Mouse (Mus musculus): Measurements from ENCODE around the gene Tnfsf15. TPM values are rescaled to one million over a fixed set of nuclear protein-coding genes. Genes with fewer than 3 reads are reported as not detected.
A peak's percentile ranks its signal among the peaks of the same experiment; 100 is the strongest.

Gene Tnfsf15
- polyA plus RNA-seq, 1 experiment, result 0.25 TPM

- no peak for TF ChIP-seq POLR2A (IDR thresholded peaks at IDR 0.05; ENCODE audit: low read depth, low read length)
- peak; percentile 48; the same call in 1 of the 2 replicates for TF ChIP-seq CTCF (IDR thresholded peaks at IDR 0.05; ENCODE audit: extremely low read depth, insufficient read length, insufficient replicate concordance, low read depth, low read length)
- H3K27ac ChIP-seq (ENCODE audit: insufficient read depth, low read depth, low read length), result no peak overlapping the region
- no peaks in the 10 kb centered on the region for H3K36me3 ChIP-seq (ENCODE audit: control insufficient read depth, insufficient read depth, low read length)
- no peak overlapping the region for H3K4me3 ChIP-seq (ENCODE audit: low read depth, low read length)
- peaks cover 11% of the 10 kb centered on the region; the same call in 1 of the 2 replicates for H3K4me1 ChIP-seq (ENCODE audit: control insufficient read depth, insufficient read depth, insufficient read length, low read length)
- no peaks in the 10 kb centered on the region for H3K27me3 ChIP-seq (ENCODE audit: control insufficient read depth, insufficient read depth, low read length)
Measured at GRCm38 (mm10) chr4:63686157-63686556, 58.8 kb downstream of the Tnfsf15 start.

- no peak for TF ChIP-seq POLR2A (IDR thresholded peaks at IDR 0.05; ENCODE audit: low read depth, low read length)
- no peak for TF ChIP-seq CTCF (IDR thresholded peaks at IDR 0.05; ENCODE audit: extremely low read depth, insufficient read length, insufficient replicate concordance, low read depth, low read length)
- 47% methylated on average over 4 of the region's 4 CpGs for WGBS
- peaks cover 11% of the 10 kb centered on the region; the same call in 1 of the 2 replicates for H3K4me1 ChIP-seq (ENCODE audit: control insufficient read depth, insufficient read depth, insufficient read length, low read length)
Measured at GRCm38 (mm10) chr4:63685253-63685525, 59.7 kb downstream of the Tnfsf15 start.

GRCm38 (mm10) chr4:63684412-63685252 is 60.3 kb downstream of the Tnfsf15 start:
- H3K36me3 ChIP-seq (ENCODE audit: control insufficient read depth, insufficient read depth, low read length), result no peaks in the 10 kb centered on the region

More at GRCm38 (mm10) chr4:63685253-63685525, 59.7 kb downstream of the Tnfsf15 start:
- Histone ChIP-seq H3K27ac (ENCODE audit: insufficient read depth, low read depth, low read length) (peak overlapping the region; percentile 58; the same call in 1 of the 2 replicates), H3K36me3 (ENCODE audit: control insufficient read depth, insufficient read depth, low read length) (no peaks in the 10 kb centered on the region), H3K27me3 (ENCODE audit: control insufficient read depth, insufficient read depth, low read length) (no peaks in the 10 kb centered on the region), H3K4me3 (ENCODE audit: low read depth, low read length) (no peak overlapping the region)

GRCm38 (mm10) chr4:63683716-63684115 is 61.2 kb downstream of the Tnfsf15 start:
- 92% methylated on average over 6 of the region's 6 CpGs for WGBS
- TF ChIP-seq POLR2A (IDR thresholded peaks at IDR 0.05; ENCODE audit: low read depth, low read length) (no peak), CTCF (IDR thresholded peaks at IDR 0.05; ENCODE audit: extremely low read depth, insufficient read length, insufficient replicate concordance, low read depth, low read length) (no peak)
- H3K36me3 ChIP-seq (ENCODE audit: control insufficient read depth, insufficient read depth, low read length), result no peaks in the 10 kb centered on the region
- H3K4me3 ChIP-seq (ENCODE audit: low read depth, low read length), result no peak overlapping the region
- H3K4me1 ChIP-seq (ENCODE audit: control insufficient read depth, insufficient read depth, insufficient read length, low read length), result peaks cover 11% of the 10 kb centered on the region; the same call in 1 of the 2 replicates
- H3K27me3 ChIP-seq (ENCODE audit: control insufficient read depth, insufficient read depth, low read length), result no peaks in the 10 kb centered on the region
- peak overlapping the region; percentile 48 for H3K27ac ChIP-seq (ENCODE audit: insufficient read depth, low read depth, low read length)

More at GRCm38 (mm10) chr4:63684412-63685252, 60.3 kb downstream of the Tnfsf15 start:
- no peak for TF ChIP-seq CTCF (IDR thresholded peaks at IDR 0.05; ENCODE audit: extremely low read depth, insufficient read length, insufficient replicate concordance, low read depth, low read length)
- H3K4me3 ChIP-seq (ENCODE audit: low read depth, low read length), result no peak overlapping the region
- H3K27ac ChIP-seq (ENCODE audit: insufficient read depth, low read depth, low read length), result peak overlapping the region; percentile 58; the same call in 1 of the 2 replicates
- 21% methylated on average over 10 of the region's 10 CpGs for WGBS
- no peaks in the 10 kb centered on the region for H3K27me3 ChIP-seq (ENCODE audit: control insufficient read depth, insufficient read depth, low read length)
- H3K4me1 ChIP-seq (ENCODE audit: control insufficient read depth, insufficient read depth, insufficient read length, low read length), result peaks cover 11% of the 10 kb centered on the region; the same call in 1 of the 2 replicates

- TF ChIP-seq POLR2A (IDR thresholded peaks at IDR 0.05; ENCODE audit: low read depth, low read length) (no peak), CTCF (IDR thresholded peaks at IDR 0.05; ENCODE audit: extremely low read depth, insufficient read length, insufficient replicate concordance, low read depth, low read length) (no peak)
- Histone ChIP-seq H3K27me3 (ENCODE audit: control insufficient read depth, insufficient read depth, low read length) (no peaks in the 10 kb centered on the region), H3K27ac (ENCODE audit: insufficient read depth, low read depth, low read length) (peak overlapping the region; percentile 7; the same call in 1 of the 2 replicates), H3K36me3 (ENCODE audit: control insufficient read depth, insufficient read depth, low read length) (no peaks in the 10 kb centered on the region), H3K4me3 (ENCODE audit: low read depth, low read length) (no peak overlapping the region), H3K4me1 (ENCODE audit: control insufficient read depth, insufficient read depth, insufficient read length, low read length) (peaks cover 11% of the 10 kb centered on the region; the same call in 1 of the 2 replicates)
- WGBS, result 83% methylated on average over 11 of the region's 11 CpGs
Measured at GRCm38 (mm10) chr4:63683056-63683455, 61.9 kb downstream of the Tnfsf15 start.

- no peak overlapping the region for H3K4me3 ChIP-seq (ENCODE audit: low read depth, low read length)
- peaks cover 11% of the 10 kb centered on the region; the same call in 1 of the 2 replicates for H3K4me1 ChIP-seq (ENCODE audit: control insufficient read depth, insufficient read depth, insufficient read length, low read length)
- H3K27ac ChIP-seq (ENCODE audit: insufficient read depth, low read depth, low read length), result no peak overlapping the region
- 67% methylated on average over 2 of the region's 2 CpGs for WGBS
- no peaks in the 10 kb centered on the region for H3K36me3 ChIP-seq (ENCODE audit: control insufficient read depth, insufficient read depth, low read length)
- H3K27me3 ChIP-seq (ENCODE audit: control insufficient read depth, insufficient read depth, low read length), result no peaks in the 10 kb centered on the region
- TF ChIP-seq CTCF (IDR thresholded peaks at IDR 0.05; ENCODE audit: extremely low read depth, insufficient read length, insufficient replicate concordance, low read depth, low read length) (no peak), POLR2A (IDR thresholded peaks at IDR 0.05; ENCODE audit: low read depth, low read length) (no peak)
Measured at GRCm38 (mm10) chr4:63682441-63682840, 62.5 kb downstream of the Tnfsf15 start.

- H3K4me3 ChIP-seq (ENCODE audit: low read depth, low read length), result no peak overlapping the region
- TF ChIP-seq POLR2A (IDR thresholded peaks at IDR 0.05; ENCODE audit: low read depth, low read length), result no peak
- TF ChIP-seq CTCF (IDR thresholded peaks at IDR 0.05; ENCODE audit: extremely low read depth, insufficient read length, insufficient replicate concordance, low read depth, low read length), result no peak
- WGBS, result 93% methylated on average over 3 of the region's 3 CpGs
- H3K27ac ChIP-seq (ENCODE audit: insufficient read depth, low read depth, low read length), result no peak overlapping the region
- peaks cover 11% of the 10 kb centered on the region; the same call in 1 of the 2 replicates for H3K4me1 ChIP-seq (ENCODE audit: control insufficient read depth, insufficient read depth, insufficient read length, low read length)
- H3K27me3 ChIP-seq (ENCODE audit: control insufficient read depth, insufficient read depth, low read length), result no peaks in the 10 kb centered on the region
- H3K36me3 ChIP-seq (ENCODE audit: control insufficient read depth, insufficient read depth, low read length), result no peaks in the 10 kb centered on the region
Measured at GRCm38 (mm10) chr4:63681557-63681956, 63.4 kb downstream of the Tnfsf15 start.

Other genes with a start within 250 kb of the Tnfsf15 start
- gene Whrn, start 249.1 kb downstream of the Tnfsf15 start, polyA plus RNA-seq (2012; rRNA removed), result 14.0 and 20.2 TPM in 2 replicates
- 9.7 and 19.5 TPM in 2 replicates for gene Atp6v1g1, start 200.3 kb downstream of the Tnfsf15 start, polyA plus RNA-seq (2012; rRNA removed)
- 6.7 and 10.8 TPM in 2 replicates for gene Tmem268, start 186.3 kb downstream of the Tnfsf15 start, polyA plus RNA-seq (2012; rRNA removed)
- not detected in 2 replicates for gene Gm11213, start 139.9 kb downstream of the Tnfsf15 start, polyA plus RNA-seq (2012; rRNA removed)
- gene Tex48, start 122.7 kb downstream of the Tnfsf15 start, polyA plus RNA-seq (2012; rRNA removed), result not detected in 2 replicates
- not detected in 2 replicates for gene Gm11214, start 81.7 kb downstream of the Tnfsf15 start, polyA plus RNA-seq (2012; rRNA removed)
- gene Tnfsf8, start 116.2 kb upstream of the Tnfsf15 start, polyA plus RNA-seq (2012; rRNA removed), result 0.06 and 0.13 TPM in 2 replicates